Mouse (Mus musculus) ES-E14 (cell line): Measurements from ENCODE around the gene Nrtn. TPM values are rescaled to one million over a fixed set of nuclear protein-coding genes. Genes with fewer than 3 reads are reported as not detected.
A peak's percentile ranks its signal among the peaks of the same experiment; 100 is the strongest.

Source experiments
- DNase-seq: peaks from one replicate; pipeline ENCODE4 v3.0.0-alpha.2; 2013; ENCODE audit warnings: low read depth, low spot score
- H3K27ac ChIP-seq: 2 replicates; pipeline ENCODE4 v1.5.1; 2012; ENCODE audit warnings: low read depth, mild to moderate bottlenecking, low read length, moderate library complexity, mixed read lengths; ENCODE audit not compliant: poor library complexity, insufficient read depth, severe bottlenecking
- H3K36me3 ChIP-seq: 2 replicates; pipeline ENCODE4 v1.6.1; 2012; ENCODE audit warnings: mild to moderate bottlenecking, low read length, moderate library complexity, mixed read lengths; ENCODE audit not compliant: control insufficient read depth, poor library complexity, insufficient read depth, severe bottlenecking
- H3K4me1 ChIP-seq, 2 experiments: fragments of 150-350 bp in 1 of 2; sonication (generic) in 1 of 2; 2 replicates each; pipeline ENCODE4 v1.6.1; 2012; ENCODE audit warnings: low read length in 2 of 2, mild to moderate bottlenecking in 1 of 2, mixed read lengths in 1 of 2; ENCODE audit not compliant: control insufficient read depth in 2 of 2, insufficient read depth in 2 of 2, poor library complexity in 1 of 2
- H3K4me3 ChIP-seq, 2 experiments: fragments of 150-350 bp in 1 of 2; sonication (generic) in 1 of 2; 2 replicates each; pipeline ENCODE4 v1.5.1; 2012; ENCODE audit warnings: low read length in 2 of 2, low read depth in 1 of 2, mild to moderate bottlenecking in 1 of 2, mixed read lengths in 1 of 2; ENCODE audit not compliant: insufficient read depth in 1 of 2, poor library complexity in 1 of 2, severe bottlenecking in 1 of 2
- H3K9ac ChIP-seq: 2 replicates; pipeline ENCODE4 v1.6.1; 2012; ENCODE audit warnings: low read depth, mild to moderate bottlenecking, low read length, mixed read lengths; ENCODE audit not compliant: poor library complexity, insufficient read depth, severe bottlenecking
- H3K9me3 ChIP-seq: fragments of 150-350 bp; sonication (generic); 2 replicates; pipeline ENCODE4 v1.6.1; 2012; ENCODE audit warnings: low read depth, mild to moderate bottlenecking, low read length; ENCODE audit not compliant: control insufficient read depth, insufficient read depth
- CHD2 ChIP-seq: IDR thresholded peaks from 2 replicates; pipeline ENCODE4 v1.6.1; 2014; ENCODE audit warnings: mild to moderate bottlenecking, low read depth, low read length, inconsistent platforms
- HCFC1 ChIP-seq: IDR thresholded peaks from 2 replicates; pipeline ENCODE4 v1.6.1; 2012; ENCODE audit warnings: low read length, inconsistent platforms, borderline replicate concordance; ENCODE audit not compliant: insufficient read depth
- MAFK ChIP-seq: IDR thresholded peaks from 2 replicates; pipeline ENCODE4 v1.6.1; 2014; ENCODE audit warnings: mild to moderate bottlenecking, low read depth, low read length, inconsistent platforms; ENCODE audit not compliant: insufficient read depth
- ZC3H11A ChIP-seq: IDR thresholded peaks from 2 replicates; pipeline ENCODE4 v1.6.1; 2012; ENCODE audit warnings: low read depth, mild to moderate bottlenecking, inconsistent platforms, low read length, borderline replicate concordance
- ZNF384 ChIP-seq: IDR thresholded peaks from 2 replicates; pipeline ENCODE4 v1.6.1; 2012; ENCODE audit warnings: low read depth, low read length, inconsistent platforms
- in situ Hi-C, 2 experiments: fragments of 600-800 bp; cut with MboI; formaldehyde crosslinking; loops; one replicate each; pipeline ENCODE4 v1.15.1; 2025; ENCODE audit warnings: low sequenced_read_pairs in 2 of 2, inconsistent platforms in 1 of 2; ENCODE audit not compliant: unreplicated experiment in 2 of 2
- total RNA-seq: library from RNA; depleted of rRNA; stranded (reverse); fragments of 300-350 nt; gene quantifications from 2 replicates; pipeline ENCODE4 v1.2.3, GENCODE M21; 2012

Gene Nrtn
- total RNA-seq, 1 experiment: 8.4 TPM

DNA sequence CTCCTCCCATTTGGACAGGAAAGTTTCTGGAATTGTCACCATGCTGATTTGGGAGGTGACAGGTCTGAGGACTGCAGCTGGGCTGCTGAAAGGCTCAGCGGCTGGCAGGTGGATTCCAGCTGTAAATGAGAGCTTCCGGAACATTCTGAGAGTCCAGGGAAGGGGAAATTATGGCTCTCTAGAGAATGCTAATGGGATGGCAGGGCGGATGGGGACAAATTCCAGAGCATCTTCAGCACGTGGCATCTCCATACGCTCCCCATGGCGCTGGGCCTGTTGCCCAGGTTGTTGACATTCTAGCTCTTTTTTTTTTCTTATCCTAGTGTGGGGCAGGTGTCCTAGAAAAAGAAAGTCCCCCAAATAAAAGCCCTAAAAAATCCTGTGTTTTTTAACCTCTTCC is 28.2 kb downstream of the Nrtn start:
- Histone ChIP-seq H3K36me3 (no peaks in the 10 kb centered on the region), H3K9me3 (no peaks in the 10 kb centered on the region), H3K4me1 (peaks cover 2 to 25% of the 10 kb centered on the region in 2 experiments; a peak in 3 of 4 replicates), H3K27ac (no peak overlapping the region), H3K4me3 (no peak overlapping the region), H3K9ac (no peak overlapping the region)
- no peak for TF ChIP-seq HCFC1
- TF ChIP-seq MAFK: no peak
- TF ChIP-seq ZC3H11A: no peak
- TF ChIP-seq ZNF384: no peak
- no peak for TF ChIP-seq CHD2
- in situ Hi-C loops: no loop called here
- no peak for DNase-seq

DNA sequence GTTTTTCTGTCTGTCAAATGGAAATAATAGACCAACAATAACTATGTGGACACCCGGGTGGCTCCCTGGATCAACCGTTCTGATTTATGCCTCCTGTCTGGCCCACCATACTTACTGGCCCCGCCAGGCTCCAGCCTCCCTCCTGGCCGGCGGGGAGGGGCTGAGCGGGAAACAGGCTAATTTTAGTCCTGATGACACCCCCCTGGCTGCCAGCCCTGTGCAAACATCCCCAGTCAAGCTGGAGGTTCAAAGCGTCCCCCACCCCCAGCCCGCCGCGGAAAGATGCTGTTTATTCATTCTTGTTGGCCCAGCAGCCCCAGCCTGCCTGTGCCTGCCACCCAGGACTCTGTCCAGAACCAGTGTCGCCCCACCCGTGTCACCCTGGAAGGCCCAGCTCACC is 29.2 kb downstream of the Nrtn start:
- Histone ChIP-seq H3K9ac (peak overlapping the region; percentile 28; the same call in 1 of the 2 replicates), H3K9me3 (no peaks in the 10 kb centered on the region), H3K36me3 (peaks cover 4% of the 10 kb centered on the region; the same call in 1 of the 2 replicates), H3K27ac (no peak overlapping the region), H3K4me3 (peak overlapping the region in 1 of 2 experiments; percentile 38; a peak in 1 of 4 replicates), H3K4me1 (peaks cover 2 to 27% of the 10 kb centered on the region in 2 experiments; a peak in 3 of 4 replicates)
- TF ChIP-seq MAFK (no peak), ZNF384 (no peak), ZC3H11A (no peak), CHD2 (no peak), HCFC1 (no peak)
- DNase-seq: no peak
- in situ Hi-C loops: no loop called here

- TF ChIP-seq HCFC1 (no peak), MAFK (no peak), CHD2 (no peak), ZC3H11A (no peak), ZNF384 (no peak)
- DNase-seq: no peak
- H3K27ac ChIP-seq: no peak overlapping the region
- in situ Hi-C loops: no loop called here
- H3K9me3 ChIP-seq: no peaks in the 10 kb centered on the region
- peaks cover 8% of the 10 kb centered on the region; the same call in 1 of the 2 replicates for H3K36me3 ChIP-seq
- H3K4me3 ChIP-seq: peak overlapping the region in 1 of 2 experiments; percentile 38; a peak in 1 of 4 replicates
- peak overlapping the region; percentile 28; the same call in 1 of the 2 replicates for H3K9ac ChIP-seq
- H3K4me1 ChIP-seq: peaks cover 2 to 27% of the 10 kb centered on the region in 2 experiments; a peak in 3 of 4 replicates
These were observed 29.7 kb downstream of the Nrtn start for GRCm38 (mm10) chr17:56727659-56728058.

GRCm38 (mm10) chr17:56727029-56727649 is 30.2 kb downstream of the Nrtn start:
- peaks cover 12% of the 10 kb centered on the region for H3K36me3 ChIP-seq
- in situ Hi-C loops: no loop called here
- no peaks in the 10 kb centered on the region for H3K9me3 ChIP-seq
- no peak for TF ChIP-seq ZNF384
- no peak for TF ChIP-seq HCFC1
- no peak for TF ChIP-seq CHD2
- TF ChIP-seq MAFK: no peak
- no peak for TF ChIP-seq ZC3H11A
- peak overlapping the region in 1 of 2 experiments; percentile 38; a peak in 1 of 4 replicates for H3K4me3 ChIP-seq
- peaks cover 2 to 27% of the 10 kb centered on the region in 2 experiments; a peak in 3 of 4 replicates for H3K4me1 ChIP-seq
- DNase-seq: no peak
- no peak overlapping the region for H3K27ac ChIP-seq
- no peak overlapping the region for H3K9ac ChIP-seq
